Mouse (Mus musculus) B cell, adult 2 months (primary cell): Measurements from ENCODE around the gene Lrrc57.
"Not testable (repeated sequence)": the region's sequence is repeated elsewhere in the genome, so short reads cannot be mapped to it uniquely, and the experiment has no call there.

Experiments used
- DNase-seq, 2 experiments: peaks; one replicate each; pipeline ENCODE4 v3.0.0; 2022

Gene Lrrc57

DNA sequence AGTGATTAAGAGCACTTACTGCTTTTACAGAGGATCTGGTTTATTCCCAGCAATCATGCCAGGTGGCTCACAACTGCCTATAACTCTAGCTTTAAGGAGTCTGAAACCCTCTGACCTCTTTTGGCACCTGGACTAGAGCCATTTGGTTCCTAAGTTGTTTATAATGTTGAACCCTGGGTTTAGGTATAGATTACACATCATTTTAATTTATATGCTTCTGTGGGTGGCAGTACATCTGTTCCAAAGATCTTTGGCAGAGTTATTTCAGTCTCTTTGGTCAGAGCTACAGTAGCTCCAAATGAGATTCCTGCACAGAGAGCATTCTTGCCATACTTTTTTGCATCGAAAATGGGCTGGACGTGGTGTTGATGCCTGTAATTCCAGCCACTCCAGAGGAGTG lies 11.6 kb downstream of the Lrrc57 start:
- DNase-seq, result no peak

GRCm38 (mm10) chr2:120592227-120592626 lies 17.1 kb downstream of the Lrrc57 start:
- DNase-seq, result no peak

DNA sequence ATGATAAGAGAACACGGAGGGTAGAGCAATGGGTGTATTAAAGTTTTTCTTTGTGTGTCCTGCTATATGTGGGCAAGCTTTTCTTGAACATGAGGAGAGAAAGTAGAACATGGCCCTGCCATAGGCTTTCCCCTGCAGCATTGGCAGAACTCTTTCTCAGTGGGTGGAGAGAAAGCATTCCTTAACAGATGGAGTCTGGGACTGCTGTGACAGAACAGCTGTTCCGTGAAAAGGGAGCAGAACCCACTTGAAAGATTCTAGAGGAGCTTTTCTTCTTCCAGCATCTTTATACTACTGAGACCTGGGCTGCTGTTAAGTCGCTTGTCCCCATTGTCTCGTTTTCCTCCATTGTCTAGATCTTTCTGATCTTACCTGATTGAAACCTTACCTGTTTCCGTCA lies 19.6 kb downstream of the Lrrc57 start:
- DNase-seq, result no peak

DNA sequence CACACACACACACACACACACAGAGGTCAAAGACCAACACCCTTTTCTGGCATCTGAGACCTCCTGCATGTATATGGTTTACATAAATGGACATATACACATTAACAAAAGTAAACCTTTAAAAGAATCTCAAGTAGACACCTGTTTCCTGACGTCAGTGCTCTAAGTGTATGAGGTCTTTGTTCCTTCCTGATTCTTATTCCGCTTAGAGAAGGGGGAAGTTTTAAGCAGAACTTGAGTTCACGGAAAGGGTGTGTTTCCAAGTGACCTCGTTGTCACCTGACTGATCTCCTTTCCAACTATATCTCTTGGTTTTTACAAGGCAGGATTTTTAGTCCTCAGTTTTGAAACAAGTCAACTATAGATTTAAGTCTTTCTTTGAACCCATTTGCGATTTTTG lies 31.0 kb downstream of the Lrrc57 start:
- peak; percentile 34 to 46 for DNase-seq

DNA sequence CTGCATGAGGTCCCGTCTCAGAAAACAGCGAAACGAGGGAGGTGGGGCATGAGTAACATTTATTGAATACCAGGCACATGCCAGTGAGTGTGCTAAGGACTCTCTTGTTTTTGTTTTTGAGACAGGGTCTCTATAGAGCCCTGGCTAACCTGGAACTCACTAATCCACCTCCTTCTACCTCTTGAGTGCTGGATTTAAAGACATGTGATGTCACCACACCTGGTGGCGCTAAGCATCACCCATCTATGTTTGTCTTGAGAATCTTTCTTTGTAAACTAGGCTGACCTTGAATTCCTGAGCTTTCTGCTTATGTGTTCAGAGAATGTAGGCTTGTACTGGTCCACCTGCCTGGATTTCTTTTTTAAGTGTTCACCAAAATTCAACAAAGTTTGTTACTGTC lies 31.5 kb downstream of the Lrrc57 start:
- DNase-seq, result peak; percentile 29 to 30

- no peak for DNase-seq
Observed at GRCm38 (mm10) chr2:120575978-120576377, 33.3 kb downstream of the Lrrc57 start.

GRCm38 (mm10) chr2:120575121-120575520 lies 34.2 kb downstream of the Lrrc57 start:
- DNase-seq, result no peak

DNA sequence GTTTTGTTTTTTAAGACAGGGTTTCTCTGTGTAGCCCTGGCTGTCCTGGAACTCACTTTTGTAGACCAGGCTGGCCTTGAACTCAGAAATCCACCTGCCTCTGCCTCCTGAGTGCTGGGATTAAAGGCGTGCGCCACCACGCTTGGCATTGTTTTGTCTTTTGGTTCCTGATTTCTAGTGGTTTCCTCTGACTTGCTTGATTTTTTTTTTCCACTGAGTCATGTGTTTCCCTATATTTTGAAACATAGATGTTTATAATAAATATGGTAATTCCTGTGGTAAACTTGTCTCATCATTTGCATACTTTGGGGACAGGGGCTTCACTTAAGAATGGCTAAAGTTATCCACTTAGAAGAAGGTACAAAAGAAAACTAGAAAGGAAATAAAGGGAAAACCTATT lies 37.2 kb downstream of the Lrrc57 start:
- DNase-seq, result not testable (repeated sequence)

DNA sequence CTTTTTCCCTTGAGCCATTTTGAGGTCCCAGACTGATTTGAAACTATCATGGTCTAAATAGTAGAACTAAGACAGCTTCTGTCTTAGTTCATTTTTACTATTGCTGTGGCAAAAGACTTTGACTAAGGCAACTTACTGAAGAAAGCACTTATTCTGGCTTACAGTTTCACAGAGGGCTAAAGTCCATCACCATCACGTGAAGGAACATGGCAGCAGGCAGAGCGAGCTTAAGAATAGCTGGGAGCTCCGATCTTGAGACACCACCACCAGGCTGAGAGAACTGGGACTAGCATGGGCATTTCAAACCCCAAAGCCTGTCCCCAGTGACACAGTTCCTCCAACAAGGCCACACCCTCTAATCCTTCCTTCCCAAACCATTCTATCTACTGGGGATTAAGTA lies 38.2 kb downstream of the Lrrc57 start:
- no peak for DNase-seq

DNA sequence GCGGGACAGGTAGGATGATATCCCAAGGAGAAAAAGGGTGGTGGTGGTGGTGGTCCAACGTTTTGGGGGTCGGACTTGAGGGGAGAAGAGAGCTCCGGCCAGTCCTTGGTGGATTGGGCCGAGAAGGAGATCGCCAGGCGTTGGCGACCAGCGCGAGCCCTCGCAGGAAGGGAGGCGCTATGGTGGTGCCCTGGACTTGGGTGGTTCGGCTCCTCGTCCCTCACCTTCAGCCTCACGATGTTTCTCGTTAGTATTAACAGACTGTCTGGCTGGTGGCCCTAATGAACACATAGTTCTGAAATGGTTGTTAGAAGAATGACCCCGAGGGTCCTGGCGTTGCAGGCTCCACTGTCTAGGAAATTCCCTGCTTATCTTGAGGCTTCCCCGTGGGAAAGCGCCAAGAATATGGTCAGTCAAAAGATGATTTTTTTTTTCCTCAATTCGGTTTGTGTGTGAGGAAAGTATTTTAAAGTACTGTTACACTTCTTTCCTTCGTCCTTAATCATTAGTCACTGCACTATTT lies 41.5 kb downstream of the Lrrc57 start:
- no peak for DNase-seq

DNA sequence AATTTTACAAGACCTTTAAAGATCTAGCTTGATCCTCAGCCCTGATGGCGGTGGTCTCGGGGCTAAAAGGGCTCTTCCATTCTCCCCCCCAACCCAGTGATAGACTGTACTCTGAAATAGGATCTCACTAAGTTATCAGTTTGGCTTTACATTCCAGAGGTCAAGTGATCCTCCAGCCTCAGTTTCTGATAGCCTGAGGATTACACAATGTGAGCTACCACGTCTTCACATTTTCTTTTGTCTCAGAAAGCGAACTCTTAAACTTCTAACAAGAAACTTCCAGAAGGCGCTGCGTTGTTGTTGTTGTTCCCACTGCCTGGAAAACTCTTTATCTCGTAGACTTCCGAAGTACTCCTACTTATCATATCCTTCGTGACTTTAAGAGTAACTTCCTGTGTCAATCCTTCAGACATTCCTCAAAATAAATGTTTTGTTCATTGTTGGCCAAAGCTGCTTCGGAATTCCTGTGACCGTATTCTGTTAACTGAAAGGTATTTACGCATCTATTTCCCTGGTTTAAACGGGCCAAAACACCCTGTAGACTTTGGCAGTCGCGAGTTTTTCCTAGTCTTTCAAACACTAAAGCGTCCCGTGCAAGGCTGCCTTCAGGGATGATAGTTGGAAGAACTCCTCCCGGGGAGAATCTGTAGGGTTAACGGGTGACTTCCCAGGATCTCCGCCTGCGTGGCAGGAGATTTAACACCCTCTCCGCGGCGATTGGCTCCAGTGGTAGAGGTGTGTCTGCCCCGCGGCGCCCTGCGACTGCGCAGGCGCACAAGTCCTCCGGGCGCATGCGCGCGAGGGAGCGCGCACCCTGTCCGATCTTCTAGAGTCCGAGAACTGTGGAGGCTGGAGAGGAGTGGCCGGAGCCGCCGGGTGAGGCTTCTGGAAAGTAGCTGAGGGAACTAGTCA lies 42.2 kb downstream of the Lrrc57 start, which contains the start of gene Snap23:
Gene Snap23 (plus strand): TSS at position 786 of the 912 bp plus-strand sequence.
- peak; percentile 87 to 90 for DNase-seq

DNA sequence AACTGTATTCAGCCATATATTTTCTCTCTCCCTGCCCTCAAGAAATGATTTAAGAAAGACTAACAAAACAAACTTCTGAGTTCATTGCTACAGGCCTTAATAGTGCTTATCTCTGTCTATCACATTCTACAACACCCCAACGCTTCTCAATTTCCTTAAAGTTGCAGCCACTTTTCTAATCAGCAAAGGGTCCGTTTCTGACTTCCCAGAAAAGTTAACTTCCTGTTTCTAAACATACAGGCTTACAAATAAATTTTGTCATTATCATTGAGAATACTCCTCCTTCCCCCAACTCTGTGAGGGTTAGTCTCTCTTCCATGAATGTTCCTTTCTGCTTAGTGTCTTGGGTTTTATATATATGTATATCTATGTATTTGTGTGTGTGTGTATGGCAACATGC lies 44.0 kb downstream of the Lrrc57 start:
- no peak for DNase-seq

- DNase-seq, result not testable (repeated sequence)
Observed at GRCm38 (mm10) chr2:120564548-120565188, 44.7 kb downstream of the Lrrc57 start.

DNA sequence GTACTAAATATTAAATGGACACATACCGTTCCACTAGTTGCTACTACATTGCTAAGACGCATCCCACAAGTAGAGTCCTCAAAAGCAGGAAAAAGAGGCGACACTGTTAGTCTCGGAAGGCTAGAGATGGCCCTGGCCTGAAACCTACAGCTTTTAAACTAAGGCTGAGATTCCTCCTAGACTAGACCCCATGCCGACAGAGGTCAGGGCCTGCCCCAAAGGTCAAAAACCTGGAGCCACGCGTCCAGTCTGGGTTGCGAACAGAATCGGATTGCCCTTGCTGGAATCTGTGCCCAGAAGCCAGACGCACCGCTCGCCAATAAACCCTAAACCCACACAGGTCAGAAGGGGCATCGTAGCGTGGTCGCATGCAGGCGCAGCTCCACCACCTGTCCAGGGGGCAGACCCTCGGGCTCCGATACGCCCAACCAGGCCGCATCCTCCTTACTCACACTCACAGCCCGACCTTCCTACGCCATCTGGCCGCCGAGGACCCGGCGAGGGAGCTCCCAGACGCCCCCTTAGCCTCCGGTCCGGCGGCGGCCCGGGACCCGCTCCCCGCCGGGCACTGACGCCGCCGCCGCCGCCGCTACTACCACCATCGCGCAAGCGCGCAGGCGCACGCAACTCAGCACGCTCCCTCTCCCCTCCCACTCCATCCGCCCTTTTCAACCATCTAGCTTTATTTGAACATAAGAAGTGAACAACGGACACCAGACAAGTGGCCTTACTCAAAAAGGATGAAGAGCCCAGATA lies 45.9 kb downstream of the Lrrc57 start, which contains the start of gene Zfp106:
Gene Zfp106 (minus strand): TSS at position 609 of the 756 bp plus-strand sequence.
- DNase-seq, result peak; percentile 88 to 90

DNA sequence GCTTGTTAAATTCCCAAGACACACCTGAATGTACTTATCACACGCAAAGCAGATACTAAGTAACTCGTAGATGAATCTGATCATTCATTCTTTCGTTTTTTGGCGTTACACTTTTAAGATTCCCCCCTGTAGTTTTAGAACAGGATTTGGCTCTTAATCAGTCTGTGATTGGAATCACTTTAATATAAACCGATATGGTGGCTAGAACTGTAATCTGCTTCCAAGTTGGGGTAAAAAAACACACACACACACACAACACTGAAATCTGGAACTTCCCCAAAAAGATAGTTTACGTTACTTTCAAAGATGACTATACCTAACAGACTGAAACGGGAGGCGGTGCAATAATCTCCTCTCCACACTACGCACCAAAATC lies 46.5 kb downstream of the Lrrc57 start:
- no peak for DNase-seq

DNA sequence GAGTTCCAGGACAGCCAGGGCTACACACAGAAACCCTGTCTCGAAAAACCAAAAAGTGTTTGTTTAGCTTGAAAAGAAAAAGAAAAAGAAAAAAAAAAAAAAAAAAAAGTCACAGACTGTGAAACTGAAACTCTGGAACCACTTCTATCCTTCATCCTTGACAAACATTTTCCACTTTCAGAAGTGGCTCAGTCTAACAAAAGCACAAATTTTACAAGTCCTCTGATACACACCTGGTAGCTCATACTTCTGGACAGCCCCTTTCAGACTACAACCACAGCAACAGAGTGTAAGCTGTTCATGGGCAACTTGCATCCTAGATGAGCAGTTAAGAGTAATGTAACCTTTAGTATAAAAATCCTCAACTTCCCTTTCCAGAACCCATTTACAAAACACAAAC lies 47.8 kb downstream of the Lrrc57 start:
- DNase-seq, result no peak

DNA sequence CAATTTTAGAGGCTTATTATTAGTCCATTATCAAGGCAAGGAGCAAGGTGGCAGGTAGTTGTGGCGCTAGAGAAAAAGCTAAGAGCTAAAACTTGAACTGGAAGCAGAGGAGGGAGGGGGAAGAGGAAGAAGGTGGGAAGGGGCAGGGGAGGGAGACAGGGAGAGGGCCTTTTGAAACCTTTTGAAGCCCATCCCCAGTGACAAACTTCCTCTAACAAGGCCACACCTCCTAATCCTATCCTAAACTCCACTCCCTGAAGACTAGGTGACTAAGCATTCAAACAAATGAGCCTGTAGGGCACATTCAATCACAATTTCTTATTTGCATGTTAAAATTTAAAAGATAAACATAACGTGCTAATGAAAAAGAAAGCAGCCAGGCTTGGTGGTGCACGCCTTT lies 50.5 kb downstream of the Lrrc57 start:
- DNase-seq, result no peak

DNA sequence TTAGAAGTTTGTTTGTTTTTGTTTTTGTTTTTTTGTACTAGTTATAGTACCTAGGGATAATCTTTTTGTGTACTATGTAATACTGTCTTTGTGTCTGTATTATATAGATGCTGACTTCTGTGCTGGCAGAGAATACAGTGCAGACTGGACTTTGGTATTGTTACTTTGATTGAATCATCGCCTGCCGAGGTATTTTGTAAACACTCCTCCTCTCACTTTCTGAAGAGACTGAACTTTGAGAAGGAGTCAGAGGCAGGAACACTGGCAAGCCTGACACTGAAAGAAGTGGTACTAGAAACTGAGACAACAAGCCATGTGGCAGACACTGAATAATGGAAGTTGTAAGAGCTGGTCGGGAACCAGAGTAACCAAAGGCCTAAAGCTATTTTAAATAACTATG lies 52.5 kb downstream of the Lrrc57 start:
- no peak for DNase-seq
